Mouse (Mus musculus): ENCODE results near the gene Hp. TPM values are rescaled to one million over a fixed set of nuclear protein-coding genes. Genes with fewer than 3 reads are reported as not detected.
A peak's percentile ranks its signal among the peaks of the same experiment; 100 is the strongest.

Hp gene
- polyA plus RNA-seq, 1 experiment from 2014 or later, result 3.6 TPM

DNA sequence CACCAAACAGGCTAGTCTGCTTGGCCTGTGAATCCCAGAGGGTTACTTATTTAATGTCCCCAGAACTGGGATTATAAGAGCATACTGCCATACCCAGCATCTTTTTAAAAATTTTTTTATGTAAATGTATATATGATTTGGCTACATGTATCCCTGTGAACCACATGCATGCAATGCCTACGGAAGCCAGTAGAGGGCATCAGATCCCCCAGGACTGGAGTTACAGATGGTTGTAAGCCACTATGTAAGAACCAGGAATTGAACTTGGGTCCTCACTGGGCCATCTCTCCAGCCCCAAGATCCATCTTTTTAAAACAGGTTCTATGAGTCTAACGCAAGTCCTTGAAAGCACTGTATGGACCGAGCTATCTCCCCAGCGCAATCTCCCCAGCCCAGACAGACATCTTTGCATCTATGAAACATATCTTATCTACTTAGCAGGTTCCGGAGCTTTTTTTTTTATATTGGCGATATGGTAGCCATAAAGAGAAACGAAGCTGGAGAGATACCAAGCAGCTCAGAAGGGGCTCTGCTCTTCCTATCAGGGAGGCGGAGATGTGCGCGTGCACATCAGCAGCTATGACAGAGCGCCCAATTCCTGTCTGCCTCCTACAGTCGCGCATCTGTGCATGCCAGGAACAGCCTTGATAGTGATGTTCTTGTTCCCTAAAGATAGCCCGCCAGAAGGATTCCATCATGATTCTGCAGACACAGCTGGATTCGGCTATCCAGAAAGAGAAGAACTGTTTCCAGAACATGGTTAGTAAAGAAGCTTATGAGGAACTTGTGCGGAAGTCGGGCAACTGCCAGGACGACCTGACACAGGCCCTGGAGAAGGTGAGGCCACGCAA is 43.6 kb downstream of the Hp start:
- DNase-seq (peak; percentile 72), ATAC-seq (ENCODE audit: insufficient read depth) (no peak)
- H3K36me3 ChIP-seq (ENCODE audit: insufficient read depth), result no peaks in the 10 kb centered on the region
- H3K27me3 ChIP-seq (ENCODE audit: insufficient read depth, low read length), result no peaks in the 10 kb centered on the region
- 84% methylated on average over 19 of the region's 19 CpGs for WGBS
- H3K4me3 ChIP-seq (ENCODE audit: low read depth, low read length), result no peak overlapping the region
- no peaks in the 10 kb centered on the region for H3K9me3 ChIP-seq (ENCODE audit: low read depth, low read length)
- no peak overlapping the region for H3K27ac ChIP-seq (ENCODE audit: low read depth)
- no peak overlapping the region for H3K4me2 ChIP-seq
- no peak overlapping the region for H3K9ac ChIP-seq
- TF ChIP-seq CTCF (IDR thresholded peaks at IDR 0.05; ENCODE audit: low read depth), result peak; percentile 65
- H3K4me1 ChIP-seq (ENCODE audit: insufficient read depth), result no peaks in the 10 kb centered on the region

Other genes starting within 250 kb of the Hp start
- gene Pmfbp1, start 85.1 kb downstream of the Hp start, polyA plus RNA-seq (2014; fragmentation: Nextera tagmentation; extraction: Ambion mirVana), result 0.07 and 0.08 TPM in 2 replicates
- gene Dhx38, start 13.3 kb downstream of the Hp start, polyA plus RNA-seq (2014; fragmentation: Nextera tagmentation; extraction: Ambion mirVana), result 23.5 and 25.1 TPM in 2 replicates
- 25.1 and 26.0 TPM in 2 replicates for gene Txnl4b, start 13.3 kb downstream of the Hp start, polyA plus RNA-seq (2014; fragmentation: Nextera tagmentation; extraction: Ambion mirVana)
- 45.1 and 51.3 TPM in 2 replicates for gene Dhodh, start 29.5 kb upstream of the Hp start, polyA plus RNA-seq (2014; fragmentation: Nextera tagmentation; extraction: Ambion mirVana)
- gene Pkd1l3, start 35.3 kb upstream of the Hp start, polyA plus RNA-seq (2014; fragmentation: Nextera tagmentation; extraction: Ambion mirVana), result 0.09 TPM in 1 of 2 replicates, not detected in the other
- gene Ist1, start 114.1 kb upstream of the Hp start, polyA plus RNA-seq (2014; fragmentation: Nextera tagmentation; extraction: Ambion mirVana), result 136 and 140 TPM in 2 replicates
- gene Zfp821, start 126.4 kb upstream of the Hp start, polyA plus RNA-seq (2014; fragmentation: Nextera tagmentation; extraction: Ambion mirVana), result 29.0 and 29.2 TPM in 2 replicates
- 8.4 and 11.2 TPM in 2 replicates for gene Atxn1l, start 158.6 kb upstream of the Hp start, polyA plus RNA-seq (2014; fragmentation: Nextera tagmentation; extraction: Ambion mirVana)
- gene Ap1g1, start 199.4 kb upstream of the Hp start, polyA plus RNA-seq (2014; fragmentation: Nextera tagmentation; extraction: Ambion mirVana), result 38.0 and 41.8 TPM in 2 replicates

Measured in lung, embryonic 14.5 days (tissue).